In genomic region chr6:16785166-16785565, GRCm38 (mm10) we compare ENCODE assay signal across 26 mouse cellular contexts.
DNase-seq lines count a peak whose midpoint lies in the region; ATAC-seq and TF ChIP-seq lines count a peak whose summit lies in the region.
"Had no signal": no experiment of that assay in that cellular context is flagged by ENCODE, and none has a peak within 500 bp of the region (broad histone marks: within the 10 kb centered on the region; RNA-seq: fewer than 3 reads in every experiment).

No protein-coding gene starts in this region.

- H3K4me1 ChIP-seq in embryonic facial prominence, embryonic 11.5 days (ENCODE audit: control insufficient read depth, insufficient read depth, low read length), result no peaks in the 10 kb centered on the region
- H3K4me1 ChIP-seq in embryonic facial prominence, embryonic 10.5 days, result no peaks in the 10 kb centered on the region
- 0 out of 2 replicates have a peak, but pooled peaks cover 4% of the 10 kb centered on the region for H3K4me1 ChIP-seq in embryonic facial prominence, embryonic 14.5 days (ENCODE audit: control insufficient read depth, insufficient read depth, low read length)
- no peaks in the 10 kb centered on the region for H3K4me1 ChIP-seq in lung, postnatal 0 days (ENCODE audit: insufficient read depth, low read depth, low read length)
- H3K4me1 ChIP-seq: embryonic facial prominence, embryonic 15.5 days; heart, embryonic 10.5 days; heart, embryonic 13.5 days had no signal

- 68% methylated on average over 3 of the region's 3 CpGs for WGBS in embryonic facial prominence, embryonic 11.5 days
- WGBS in embryonic facial prominence, embryonic 10.5 days, result 72% methylated on average over 3 of the region's 3 CpGs
- 54% methylated on average over 3 of the region's 3 CpGs for WGBS in embryonic facial prominence, embryonic 14.5 days
- WGBS in lung, postnatal 0 days, result 48% methylated on average over 3 of the region's 3 CpGs

- no peak overlapping the region for H3K9ac ChIP-seq in embryonic facial prominence, embryonic 11.5 days (replicated peaks; ENCODE audit: low read length)
- H3K9ac ChIP-seq in embryonic facial prominence, embryonic 14.5 days (ENCODE audit: low read depth, low read length), result no peak overlapping the region
- no peak overlapping the region for H3K9ac ChIP-seq in lung, postnatal 0 days (replicated peaks; ENCODE audit: low read depth)
- H3K9ac ChIP-seq: embryonic facial prominence, embryonic 15.5 days; forebrain, postnatal 0 days; heart, embryonic 13.5 days; hindbrain, embryonic 14.5 days had no signal

- H3K4me2 ChIP-seq in embryonic facial prominence, embryonic 11.5 days (ENCODE audit: low read depth, low read length), result no peak overlapping the region
- H3K4me2 ChIP-seq in embryonic facial prominence, embryonic 14.5 days (ENCODE audit: low read depth, low read length), result no peak overlapping the region
- no peak overlapping the region for H3K4me2 ChIP-seq in lung, postnatal 0 days (replicated peaks; ENCODE audit: low read depth, low read length)
- H3K4me2 ChIP-seq: embryonic facial prominence, embryonic 15.5 days; heart, embryonic 13.5 days; hindbrain, embryonic 14.5 days had no signal

- ATAC-seq in embryonic facial prominence, embryonic 11.5 days (replicated peaks; ENCODE audit: insufficient number of reproducible peaks, low FRiP score, low TSS enrichment, low read depth), result no peak
- ATAC-seq in embryonic facial prominence, embryonic 14.5 days (ENCODE audit: low read depth), result no peak
- peak; percentile 9; the same call in 1 of the 2 replicates for ATAC-seq in lung, postnatal 0 days
- no peak for ATAC-seq in inflammation-experienced regulatory T-cells, adult 6 months
- ATAC-seq: activated CD4-positive, CD25-positive, alpha-beta regulatory T cell, adult 4 months; forebrain, embryonic 14.5 days; forebrain, postnatal 0 days; hindbrain, postnatal 0 days had no signal

- no peak overlapping the region for H3K4me3 ChIP-seq in embryonic facial prominence, embryonic 11.5 days (ENCODE audit: low read depth, low read length)
- no peak overlapping the region for H3K4me3 ChIP-seq in embryonic facial prominence, embryonic 10.5 days
- H3K4me3 ChIP-seq in embryonic facial prominence, embryonic 14.5 days (ENCODE audit: low read depth, low read length), result no peak overlapping the region
- H3K4me3 ChIP-seq in lung, postnatal 0 days (ENCODE audit: low read depth, low read length), result no peak overlapping the region
- H3K4me3 ChIP-seq: embryonic facial prominence, embryonic 15.5 days; heart, adult 2 months; heart, embryonic 10.5 days; heart, embryonic 13.5 days had no signal

- no peak for TF ChIP-seq CTCF in lung, postnatal 0 days (IDR thresholded peaks at IDR 0.05)

- TF ChIP-seq EP300 in lung, postnatal 0 days (IDR thresholded peaks at IDR 0.05), result no peak

- H3K27me3 ChIP-seq in embryonic facial prominence, embryonic 11.5 days (ENCODE audit: control insufficient read depth, insufficient read depth, low read length), result no peaks in the 10 kb centered on the region
- no peaks in the 10 kb centered on the region for H3K27me3 ChIP-seq in embryonic facial prominence, embryonic 10.5 days (replicated peaks; ENCODE audit: low read depth, poor library complexity, severe bottlenecking)
- H3K27me3 ChIP-seq in embryonic facial prominence, embryonic 14.5 days (replicated peaks; ENCODE audit: control insufficient read depth, insufficient read depth, low read length), result no peaks in the 10 kb centered on the region
- H3K27me3 ChIP-seq in lung, postnatal 0 days (replicated peaks; ENCODE audit: insufficient read depth, low read length), result no peaks in the 10 kb centered on the region
- H3K27me3 ChIP-seq: embryonic facial prominence, embryonic 15.5 days; heart, embryonic 13.5 days had no signal

- no peaks in the 10 kb centered on the region for H3K9me3 ChIP-seq in embryonic facial prominence, embryonic 11.5 days (replicated peaks; ENCODE audit: control insufficient read depth, low read length)
- no peaks in the 10 kb centered on the region for H3K9me3 ChIP-seq in embryonic facial prominence, embryonic 10.5 days
- no peaks in the 10 kb centered on the region for H3K9me3 ChIP-seq in embryonic facial prominence, embryonic 14.5 days (ENCODE audit: control insufficient read depth, low read length)
- no peaks in the 10 kb centered on the region for H3K9me3 ChIP-seq in lung, postnatal 0 days (ENCODE audit: low read length)
- H3K9me3 ChIP-seq: embryonic facial prominence, embryonic 15.5 days; heart, embryonic 10.5 days; heart, embryonic 13.5 days had no signal

- H3K36me3 ChIP-seq in embryonic facial prominence, embryonic 11.5 days (replicated peaks; ENCODE audit: control insufficient read depth, insufficient read depth, low read depth, low read length), result no peaks in the 10 kb centered on the region
- H3K36me3 ChIP-seq in embryonic facial prominence, embryonic 10.5 days (replicated peaks), result no peaks in the 10 kb centered on the region
- no peaks in the 10 kb centered on the region for H3K36me3 ChIP-seq in embryonic facial prominence, embryonic 14.5 days (ENCODE audit: control insufficient read depth, insufficient read depth, low read length)
- H3K36me3 ChIP-seq in lung, postnatal 0 days (ENCODE audit: insufficient read depth, low read length), result no peaks in the 10 kb centered on the region
- H3K36me3 ChIP-seq: embryonic facial prominence, embryonic 15.5 days; heart, embryonic 10.5 days; heart, embryonic 13.5 days had no signal

- DNase-seq in embryonic facial prominence, embryonic 11.5 days (ENCODE audit: low spot score), result peak; percentile 29
- no peak for DNase-seq in embryonic facial prominence, embryonic 10.5 days (ENCODE audit: low spot score)
- DNase-seq in embryonic facial prominence, embryonic 14.5 days (ENCODE audit: low spot score), result peak; percentile 16
- DNase-seq in lung, postnatal 0 days (ENCODE audit: low spot score), result no peak
- peak; percentile 2 for DNase-seq in lung, postnatal 25 days (ENCODE audit: low spot score)
- no peak for DNase-seq in urinary bladder, postnatal 10 days (ENCODE audit: low spot score)
- DNase-seq in right cerebral cortex, postnatal 25 days, result no peak
- DNase-seq: adrenal gland, postnatal 10 days; adrenal gland, postnatal 36 days; cerebellum, adult 18-20 months; cerebellum, adult 9-10 months; cerebellum, postnatal 14 days; forebrain, postnatal 0 days; gastrocnemius, postnatal 10 days; gastrocnemius, postnatal 36 days; heart, adult 2 months; heart, postnatal 14 days; heart, postnatal 4 days had no signal

- no peak overlapping the region for H3K27ac ChIP-seq in embryonic facial prominence, embryonic 11.5 days (replicated peaks; ENCODE audit: low read depth, low read length)
- no peak overlapping the region for H3K27ac ChIP-seq in embryonic facial prominence, embryonic 10.5 days (replicated peaks)
- H3K27ac ChIP-seq in embryonic facial prominence, embryonic 14.5 days (replicated peaks; ENCODE audit: low read depth, low read length), result no peak overlapping the region
- no peak overlapping the region for H3K27ac ChIP-seq in lung, postnatal 0 days (ENCODE audit: low read length)
- H3K27ac ChIP-seq: embryonic facial prominence, embryonic 15.5 days; heart, adult 2 months; heart, embryonic 10.5 days; heart, embryonic 13.5 days; hindbrain, embryonic 14.5 days; hindbrain, postnatal 0 days had no signal

Comparison
In these comparisons a context has a peak if more than half of its experiments do, and no peak if none do; other contexts are left out.
1. DNase-seq: peak in embryonic facial prominence, embryonic 11.5 days (single experiment), embryonic facial prominence, embryonic 14.5 days (single experiment) and lung, postnatal 25 days (single experiment); none in embryonic facial prominence, embryonic 10.5 days (single experiment), lung, postnatal 0 days (single experiment), urinary bladder, postnatal 10 days (single experiment) and right cerebral cortex, postnatal 25 days (single experiment).